Mouse (Mus musculus) kidney, adult 11 months (tissue): ENCODE results near the gene Pdcd4.

ENCODE experiments used
- DNase-seq: peaks from one replicate; pipeline ENCODE4 v3.0.0; 2022

Gene Pdcd4

DNA sequence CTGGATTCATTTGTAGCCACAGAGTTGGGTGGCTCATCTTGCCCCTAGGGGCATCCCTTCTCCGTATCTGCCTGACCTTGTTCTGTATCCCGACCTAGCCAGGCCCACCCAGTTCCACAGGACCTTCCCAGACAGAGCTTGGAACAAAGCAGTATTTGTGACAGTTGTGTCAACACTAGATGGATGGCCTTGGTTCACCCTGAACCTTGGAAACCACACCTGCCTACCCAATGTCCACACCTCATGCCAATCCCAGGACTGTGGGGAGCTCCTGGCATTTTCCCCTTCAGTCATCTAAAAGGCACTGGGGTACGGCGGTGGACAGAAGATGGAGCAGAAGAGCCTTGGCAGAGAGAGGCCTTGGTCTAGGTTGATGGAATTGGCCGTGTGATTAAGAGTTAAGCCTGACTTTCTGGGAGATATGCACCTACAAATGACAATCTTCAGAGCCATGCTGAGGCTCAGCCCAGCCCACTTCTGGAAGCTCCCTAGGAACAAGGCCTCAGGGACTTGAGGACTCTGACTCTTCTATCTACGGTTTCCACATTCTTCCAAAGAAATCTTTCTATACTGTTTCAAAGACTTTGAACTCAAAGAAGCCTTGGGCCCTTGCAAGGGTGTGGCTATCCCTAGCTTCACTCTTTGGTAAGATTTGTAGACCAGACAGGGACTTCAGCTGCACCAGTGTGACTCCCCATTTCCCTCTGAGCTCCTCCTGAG, 18.9 kb upstream of the Pdcd4 start:
- no peak for DNase-seq

DNA sequence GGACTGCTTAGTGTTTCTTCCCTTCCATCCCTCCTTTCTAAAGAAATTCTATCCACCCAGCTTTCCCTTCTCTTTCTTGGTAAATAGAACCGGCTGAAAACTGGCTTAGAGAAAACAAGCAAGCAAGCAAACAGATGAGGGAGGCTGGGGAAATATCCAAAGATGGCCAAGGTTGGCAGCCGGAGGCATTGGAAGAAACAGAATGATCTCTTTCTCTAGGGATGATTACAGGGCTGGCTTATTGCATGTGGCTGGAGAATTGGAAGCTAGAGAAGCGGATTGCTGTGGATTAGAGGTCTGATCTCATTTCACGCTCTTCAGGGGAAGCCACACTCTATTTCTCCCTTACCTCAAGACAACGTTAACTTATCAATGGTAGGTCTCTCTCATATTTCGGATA, 16.8 kb upstream of the Pdcd4 start:
- DNase-seq, result no peak

DNA sequence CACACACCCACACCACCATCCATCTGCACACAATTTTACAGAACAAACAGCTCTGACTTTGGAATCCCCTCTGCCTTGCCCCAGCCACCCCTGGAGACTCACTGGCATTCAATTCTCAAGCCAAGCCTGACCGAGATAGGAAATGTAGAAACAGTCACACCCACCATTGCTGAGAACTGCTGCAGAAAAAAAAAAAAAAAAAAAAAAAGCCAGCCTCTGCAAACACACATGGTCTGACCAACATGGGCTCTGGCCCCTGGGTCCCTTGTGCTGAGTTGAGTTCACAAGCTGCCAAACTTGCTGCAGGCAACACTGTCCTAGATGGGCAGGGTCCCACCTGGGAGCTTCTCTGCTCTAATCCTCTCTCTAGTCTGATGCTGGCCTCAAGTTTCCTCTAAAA, 14.3 kb upstream of the Pdcd4 start:
- DNase-seq, result no peak

DNA sequence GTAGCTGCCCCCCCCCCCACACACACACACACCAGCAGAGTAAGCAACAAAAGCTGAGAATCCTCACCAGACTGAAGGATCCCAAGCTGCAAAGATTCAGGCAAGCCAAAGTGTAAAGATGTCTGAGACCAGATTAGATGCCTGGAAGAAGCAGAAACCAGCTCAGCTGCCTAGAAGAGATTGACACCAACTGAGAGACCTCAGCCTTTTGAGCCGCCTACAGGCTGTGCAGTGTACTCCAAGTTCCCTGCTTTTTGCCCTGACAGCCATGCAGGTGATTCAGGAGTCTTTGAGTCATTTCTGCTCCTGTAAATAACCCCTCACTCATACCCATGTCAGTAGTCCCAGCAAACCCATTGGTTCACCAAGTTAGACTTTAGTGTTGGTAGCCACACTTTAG, 11.6 kb upstream of the Pdcd4 start:
- DNase-seq, result no peak

DNA sequence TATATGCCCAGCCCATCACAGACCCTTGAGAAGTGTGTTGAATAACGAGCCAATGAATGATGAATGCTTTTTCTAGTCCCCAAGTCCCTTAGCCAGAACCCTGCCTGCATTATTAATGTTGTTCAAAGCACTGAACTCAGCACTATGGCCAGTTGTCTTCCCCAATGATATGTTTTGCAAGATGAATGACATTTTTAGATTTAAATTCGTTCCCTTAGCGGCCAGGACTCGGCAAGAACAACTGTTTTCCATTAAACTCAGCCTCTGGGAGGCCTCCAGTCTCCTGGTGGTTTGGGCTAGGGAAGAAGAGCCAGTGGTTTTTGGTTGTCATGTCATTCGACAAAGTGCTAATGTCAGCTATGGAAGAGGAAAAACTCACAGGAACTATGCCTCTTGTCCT, 10.2 kb upstream of the Pdcd4 start:
- DNase-seq, result no peak

DNA sequence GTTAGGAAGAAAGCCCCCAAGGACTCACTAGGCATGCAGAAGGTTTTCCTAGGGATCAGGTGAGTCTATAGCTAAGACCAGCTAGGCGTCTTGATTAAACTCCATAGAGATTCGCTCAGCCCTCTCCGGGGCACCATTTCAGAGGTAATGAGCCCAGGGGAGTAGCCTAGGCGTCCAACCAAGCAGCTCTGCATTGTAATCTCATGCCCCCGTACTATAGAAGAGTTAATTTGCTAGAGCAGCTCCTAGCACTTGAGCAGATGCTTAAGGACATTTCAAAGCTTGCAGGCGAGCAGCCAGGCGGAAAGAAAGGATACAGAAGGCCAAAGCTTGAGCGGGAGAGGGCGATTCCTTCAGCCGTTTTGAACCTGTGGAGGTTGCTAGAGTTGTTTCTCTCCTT, 6.6 kb upstream of the Pdcd4 start:
- DNase-seq, result no peak

DNA sequence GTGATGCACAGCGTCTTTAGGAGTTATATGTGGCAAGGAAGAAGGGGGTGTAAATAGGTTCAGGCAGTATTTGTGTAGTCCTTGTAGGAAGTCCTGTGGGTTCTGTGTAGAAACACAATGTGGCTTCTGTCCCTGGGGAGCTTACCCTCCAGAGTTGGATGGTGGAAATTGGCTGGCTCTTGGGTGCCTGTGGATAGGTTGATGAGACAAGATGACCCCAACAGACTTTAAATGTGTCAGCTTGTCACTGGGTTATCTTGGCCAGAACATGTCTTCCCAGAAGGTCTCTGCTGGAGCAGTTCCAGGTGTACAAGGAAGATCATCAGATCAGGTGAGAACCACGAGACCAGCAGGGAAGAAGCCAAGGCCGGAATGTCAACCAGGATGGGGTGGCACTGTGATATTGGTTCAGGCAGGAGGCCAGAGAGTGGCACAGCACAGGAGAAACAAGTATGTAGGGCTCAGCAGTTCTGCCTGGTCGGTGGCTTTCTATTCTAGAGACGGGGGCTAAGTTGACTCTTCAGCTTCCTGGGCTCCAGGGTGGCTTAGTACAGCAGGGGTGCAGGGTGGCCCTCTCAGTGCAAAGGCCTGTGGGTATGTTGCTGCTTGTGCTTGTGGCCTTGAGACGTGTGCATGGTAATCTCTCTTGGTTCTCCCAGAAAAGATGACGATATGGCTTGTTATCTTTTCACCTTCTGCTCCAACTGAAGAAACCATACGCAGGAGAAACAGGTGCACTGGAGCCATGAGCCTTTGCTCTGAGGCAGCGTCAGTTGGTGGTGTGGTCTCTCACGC, 5.3 kb upstream of the Pdcd4 start:
- no peak for DNase-seq

DNA sequence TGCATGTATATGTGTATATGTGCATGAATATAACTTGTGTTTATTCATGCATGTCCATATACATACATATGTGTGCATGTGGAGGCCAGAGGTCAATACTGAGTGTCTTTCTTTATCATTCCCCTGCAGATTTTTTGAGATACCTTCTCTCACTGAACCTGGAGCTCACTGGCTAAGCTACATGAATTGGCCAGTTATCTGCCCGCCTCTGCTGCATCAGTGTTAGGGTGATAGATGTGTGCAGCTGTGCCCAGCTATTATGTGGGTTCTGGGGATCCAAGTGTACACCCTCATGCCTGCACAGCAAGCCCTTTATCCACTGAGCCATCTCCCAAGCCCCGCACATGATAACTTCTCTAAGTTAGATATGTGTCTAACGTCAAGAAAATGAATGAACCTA, 4.2 kb upstream of the Pdcd4 start:
- DNase-seq, result no peak

DNA sequence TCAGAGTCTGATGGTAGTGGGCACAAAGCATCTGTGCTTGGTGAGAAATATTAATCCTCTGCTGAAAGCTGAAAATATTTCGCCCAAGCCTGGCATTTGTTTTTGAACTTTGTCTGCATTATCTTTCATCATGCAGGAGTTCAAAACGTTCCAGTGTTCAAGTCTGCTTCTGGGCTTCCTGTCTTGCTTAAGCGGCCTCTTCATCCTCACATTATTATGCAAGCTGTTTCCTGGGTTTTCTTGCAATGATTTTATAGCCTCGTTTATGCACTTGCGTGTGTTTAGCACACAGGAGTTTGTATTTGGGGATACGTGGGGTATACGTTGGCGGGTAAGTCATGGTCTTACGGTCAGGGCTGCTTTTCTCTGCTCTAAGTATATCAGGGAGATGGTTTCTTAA, 3.7 kb upstream of the Pdcd4 start:
- no peak for DNase-seq

DNA sequence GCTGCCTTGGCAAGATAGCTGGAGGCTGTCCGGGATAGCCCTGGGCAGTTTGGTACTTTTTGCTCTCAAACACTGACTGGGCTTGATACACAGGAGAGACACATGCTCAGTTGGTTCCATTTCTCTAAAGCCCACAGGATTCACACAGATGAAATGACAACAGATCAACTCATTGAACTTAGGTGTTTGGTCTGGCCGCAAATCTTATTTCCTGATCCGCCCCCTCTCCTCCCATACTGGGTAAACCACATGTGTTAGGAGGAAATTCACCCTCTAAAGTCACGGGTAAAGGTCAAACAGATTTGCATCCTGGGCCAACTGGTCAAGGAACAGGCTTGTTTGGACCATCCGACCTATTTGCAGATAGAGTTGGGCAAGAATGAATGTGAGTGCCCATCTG, 2.5 kb upstream of the Pdcd4 start:
- no peak for DNase-seq

DNA sequence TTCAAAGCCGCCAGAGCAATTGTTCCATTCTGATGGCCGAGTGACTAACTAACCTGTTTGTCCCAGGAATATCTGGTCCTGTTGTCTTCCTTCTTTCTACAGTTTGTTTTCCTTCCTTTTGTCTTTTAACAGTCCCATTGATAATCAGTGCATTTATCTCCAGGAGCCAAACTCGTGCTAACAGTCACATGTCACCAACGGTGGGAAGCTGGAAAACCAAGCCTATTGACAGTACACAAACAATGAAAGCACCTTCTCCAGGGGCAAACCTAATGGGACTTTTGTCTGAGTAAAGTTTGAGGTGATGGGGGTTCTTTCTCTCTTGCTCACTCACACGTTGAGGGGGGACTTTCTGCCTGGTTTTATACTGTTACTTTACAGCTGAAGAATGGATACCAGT, 1.8 kb upstream of the Pdcd4 start:
- no peak for DNase-seq

DNA sequence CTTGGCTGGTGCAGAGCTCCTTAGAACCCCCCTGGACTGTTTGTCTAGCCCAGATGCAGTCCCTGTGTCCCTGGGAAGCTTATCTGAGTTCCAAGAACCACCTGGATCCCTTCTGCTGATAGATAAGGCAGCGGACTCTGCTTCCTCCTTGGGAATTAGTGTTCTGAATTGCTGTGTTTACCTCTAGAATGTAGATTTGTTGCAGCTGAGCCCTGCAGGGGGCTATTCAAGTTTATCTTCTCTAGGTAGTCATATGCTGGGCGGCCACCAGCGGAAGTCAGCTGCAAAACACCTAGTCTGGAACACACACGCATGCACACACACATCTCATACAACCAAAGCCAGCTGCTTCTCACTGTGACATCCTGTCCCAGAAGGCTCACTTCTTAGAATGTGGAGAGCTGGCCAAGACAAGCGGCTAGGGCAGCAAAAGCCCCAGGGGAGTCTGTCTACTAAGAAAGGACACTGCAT, 1.2 kb upstream of the Pdcd4 start:
- DNase-seq, result no peak

DNA sequence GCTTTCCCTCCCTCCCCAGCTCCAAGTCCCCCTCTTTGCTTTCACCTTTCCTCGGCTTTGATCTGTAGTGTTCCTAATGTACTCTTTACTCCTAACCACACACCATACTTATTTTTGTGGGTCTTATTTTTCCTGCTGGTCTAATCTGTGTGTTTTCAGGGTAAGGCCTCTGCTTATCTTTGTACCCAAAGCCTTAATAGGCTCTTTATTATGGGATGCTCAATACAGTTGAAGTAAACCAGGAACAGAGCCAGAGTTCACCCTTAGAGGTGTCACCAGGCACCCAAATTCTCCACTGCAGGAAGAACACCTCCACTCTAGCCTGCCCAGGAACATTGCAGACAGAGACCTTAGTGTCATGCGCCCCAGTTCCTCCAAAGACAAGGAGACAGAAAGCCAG, 462 bp upstream of the Pdcd4 start:
- no peak for DNase-seq

DNA sequence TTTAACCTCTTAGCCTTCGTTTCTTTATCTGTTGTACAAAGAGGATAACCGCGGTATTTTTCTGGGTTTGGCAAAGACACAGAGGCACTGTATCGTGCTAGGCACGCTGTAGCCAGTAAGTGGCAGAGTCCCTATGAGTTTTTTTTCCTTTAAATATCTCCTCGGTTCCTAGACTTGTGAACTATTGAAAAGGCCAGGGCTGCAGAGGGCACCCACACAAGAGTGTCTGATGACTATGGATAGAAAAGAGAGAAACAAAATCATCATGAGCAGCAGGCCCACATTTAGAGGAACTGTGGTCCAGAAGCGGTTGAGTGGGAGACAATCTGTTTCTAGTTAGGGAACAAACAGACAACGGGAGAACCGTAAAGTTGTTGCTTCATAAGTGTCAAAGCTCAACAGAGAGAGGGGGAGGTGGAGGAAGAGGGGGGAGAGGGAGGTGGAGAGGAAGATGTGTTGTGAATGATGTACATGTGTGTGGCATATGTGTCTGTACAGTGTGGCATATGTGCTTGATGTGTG, 868 bp downstream of the Pdcd4 start:
- no peak for DNase-seq

DNA sequence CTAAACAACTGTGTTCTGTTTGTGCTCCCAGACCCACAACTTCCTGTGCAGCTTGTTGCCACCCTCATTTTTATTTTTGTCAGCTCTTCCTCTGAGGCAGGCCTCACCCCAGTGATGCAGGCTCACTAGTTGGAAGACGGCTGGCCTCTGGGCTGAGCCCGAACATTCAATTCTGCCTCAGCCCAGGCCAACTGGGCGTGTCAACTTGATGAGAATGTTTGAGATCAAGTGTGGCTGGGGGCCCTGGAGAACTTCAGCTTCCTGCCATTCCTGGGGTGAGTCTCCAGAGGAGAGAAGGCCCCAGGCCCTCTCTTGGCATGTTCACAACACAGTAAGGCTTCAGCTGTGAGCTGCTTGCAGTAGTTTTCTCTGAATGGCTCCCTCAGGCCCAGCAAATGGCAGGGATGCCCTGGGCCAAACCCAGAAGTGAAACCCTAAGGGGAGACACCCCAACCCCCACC, 1.7 kb downstream of the Pdcd4 start:
- no peak for DNase-seq

DNA sequence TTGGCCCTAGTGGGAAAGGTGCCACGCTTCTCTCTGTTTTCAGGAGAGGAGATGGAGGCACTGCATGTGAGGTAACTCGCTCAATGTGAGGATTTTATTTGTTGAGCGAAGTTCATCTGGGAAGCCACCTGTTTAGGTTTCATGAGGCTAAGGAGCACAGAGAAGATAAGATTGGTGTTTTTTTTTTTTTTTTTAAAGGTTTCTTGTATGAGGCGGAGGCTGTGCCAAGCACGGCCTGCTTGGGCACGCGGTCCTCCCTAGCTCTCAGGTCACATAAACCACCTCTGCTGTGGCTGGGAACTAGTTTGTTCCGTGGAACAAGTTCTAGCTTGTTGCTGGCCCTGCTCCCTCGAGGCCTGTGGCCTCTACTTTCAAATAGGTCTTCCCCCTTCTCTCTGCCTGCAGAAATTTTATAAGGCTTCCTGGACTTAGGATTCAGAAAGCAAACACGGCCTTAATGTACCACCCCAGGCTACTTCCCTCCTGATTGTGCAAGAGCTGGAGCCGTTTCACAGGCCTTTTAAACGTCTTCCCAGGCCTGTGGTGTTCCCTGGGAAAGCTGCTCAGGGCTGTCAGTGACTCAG, 2.6 kb downstream of the Pdcd4 start:
- peak; percentile 62 for DNase-seq

DNA sequence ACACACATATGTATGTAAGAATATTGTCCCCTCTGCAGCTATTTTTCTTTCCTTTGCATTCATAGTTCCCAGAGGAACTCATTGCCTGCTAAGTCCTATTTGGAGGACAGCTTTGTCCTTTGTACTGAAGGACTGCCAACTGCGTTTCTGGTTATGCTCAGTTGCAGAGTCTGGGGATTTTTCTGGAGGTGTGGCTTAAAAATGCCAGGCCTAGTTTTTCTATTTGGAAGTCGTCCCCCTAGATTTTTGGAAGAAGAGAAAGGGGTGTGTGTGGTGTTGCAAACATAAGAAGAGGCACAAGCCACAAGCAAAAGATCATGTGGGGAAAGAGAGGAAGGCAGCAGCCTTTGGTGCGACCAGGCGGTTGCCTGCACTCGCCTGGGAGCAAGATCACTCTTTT, 6.0 kb downstream of the Pdcd4 start:
- DNase-seq, result no peak

DNA sequence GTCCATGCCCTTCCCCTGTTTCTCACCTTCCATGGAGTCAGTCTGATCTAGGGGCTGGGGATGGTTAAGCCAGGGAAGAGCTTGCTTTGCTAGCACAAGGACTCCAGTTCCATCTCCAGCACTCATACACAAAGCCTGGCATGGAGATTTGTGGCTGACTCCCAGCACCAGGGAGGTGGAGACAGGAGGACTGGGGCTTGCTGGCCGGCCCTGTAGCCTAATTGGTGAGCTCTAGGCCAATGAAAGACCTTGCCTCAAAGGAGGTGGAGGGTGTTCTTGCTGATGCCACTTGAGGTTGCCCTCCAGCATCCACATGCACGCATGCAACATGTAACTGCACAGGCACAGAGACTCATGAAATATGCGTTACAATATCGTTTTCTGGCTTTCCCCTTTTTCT, 6.5 kb downstream of the Pdcd4 start:
- no peak for DNase-seq

DNA sequence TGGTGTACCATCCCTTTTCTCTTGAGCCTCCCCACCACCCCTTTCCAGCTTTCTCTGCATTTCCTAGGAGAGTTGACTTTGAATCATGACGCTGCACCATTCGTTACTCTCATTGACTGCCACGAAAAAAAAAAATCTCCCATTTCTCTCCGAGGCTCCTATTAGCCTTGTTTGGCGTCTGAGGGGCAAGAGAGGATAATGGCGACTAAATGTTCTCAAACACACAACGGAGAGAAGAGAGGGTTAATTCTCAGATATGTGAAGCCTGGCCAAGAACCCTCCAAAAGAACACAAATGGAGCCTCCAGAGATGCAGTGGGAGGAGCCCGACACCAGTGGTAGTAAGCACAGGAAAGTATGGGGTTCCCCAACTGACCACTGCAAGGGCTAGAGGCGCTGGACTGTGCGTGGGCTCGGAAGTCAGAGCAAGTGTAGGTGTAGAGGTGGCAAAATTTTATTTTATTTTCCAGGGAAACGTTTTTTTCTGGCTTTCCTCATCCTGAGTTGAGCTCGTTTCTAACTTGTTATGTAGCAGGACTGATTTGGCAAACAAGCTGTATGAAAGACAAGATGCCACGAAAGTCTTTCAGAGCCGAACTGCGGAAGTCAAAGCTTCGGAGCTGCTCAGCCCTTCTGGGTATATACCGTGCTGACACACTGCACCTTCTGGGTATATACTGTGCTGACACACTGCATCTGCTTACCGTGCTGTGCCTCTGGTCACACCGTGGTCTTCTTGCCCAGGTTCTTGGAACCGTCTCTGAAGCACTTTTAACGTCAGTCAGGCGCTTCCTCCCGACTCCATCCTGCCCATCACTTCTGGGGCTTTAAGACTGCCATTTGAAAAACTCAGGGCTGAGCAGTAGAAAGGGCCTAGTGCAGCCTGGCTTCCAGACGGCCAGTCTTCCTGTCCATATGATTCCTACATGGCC, 7.2 kb downstream of the Pdcd4 start:
- DNase-seq, result no peak

DNA sequence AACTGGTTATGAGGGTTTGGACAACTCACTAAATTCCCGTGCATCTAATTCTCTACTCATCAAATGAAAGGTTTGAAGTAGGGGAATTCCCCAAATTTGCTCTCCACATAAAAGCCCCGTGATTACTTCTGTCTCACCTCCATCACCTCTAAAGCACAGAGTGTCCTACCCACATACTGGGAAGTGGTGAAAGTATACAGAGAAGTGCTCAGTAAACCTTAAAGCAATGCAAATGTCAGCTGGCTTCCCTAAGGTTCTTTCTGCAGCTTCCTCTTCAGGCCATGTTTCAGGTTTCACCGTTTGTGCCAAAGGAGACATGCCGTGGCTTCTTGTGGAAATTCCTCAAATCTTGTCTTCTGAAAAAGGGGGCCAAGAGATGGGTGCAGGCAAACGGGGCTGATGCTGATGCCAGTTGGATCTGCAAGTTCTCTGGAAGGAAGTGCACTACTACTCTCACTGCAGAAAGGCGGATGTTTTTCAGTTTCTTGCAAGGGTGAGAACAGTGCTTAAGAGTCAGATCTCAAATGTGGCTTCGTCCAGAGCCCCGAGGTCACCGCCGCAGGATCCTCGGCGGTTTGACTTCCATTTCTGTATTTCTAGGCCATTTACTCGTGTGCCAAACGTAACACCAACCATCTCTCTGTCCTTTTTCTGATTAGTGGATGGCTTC, 8.0 kb downstream of the Pdcd4 start:
- DNase-seq, result no peak

DNA sequence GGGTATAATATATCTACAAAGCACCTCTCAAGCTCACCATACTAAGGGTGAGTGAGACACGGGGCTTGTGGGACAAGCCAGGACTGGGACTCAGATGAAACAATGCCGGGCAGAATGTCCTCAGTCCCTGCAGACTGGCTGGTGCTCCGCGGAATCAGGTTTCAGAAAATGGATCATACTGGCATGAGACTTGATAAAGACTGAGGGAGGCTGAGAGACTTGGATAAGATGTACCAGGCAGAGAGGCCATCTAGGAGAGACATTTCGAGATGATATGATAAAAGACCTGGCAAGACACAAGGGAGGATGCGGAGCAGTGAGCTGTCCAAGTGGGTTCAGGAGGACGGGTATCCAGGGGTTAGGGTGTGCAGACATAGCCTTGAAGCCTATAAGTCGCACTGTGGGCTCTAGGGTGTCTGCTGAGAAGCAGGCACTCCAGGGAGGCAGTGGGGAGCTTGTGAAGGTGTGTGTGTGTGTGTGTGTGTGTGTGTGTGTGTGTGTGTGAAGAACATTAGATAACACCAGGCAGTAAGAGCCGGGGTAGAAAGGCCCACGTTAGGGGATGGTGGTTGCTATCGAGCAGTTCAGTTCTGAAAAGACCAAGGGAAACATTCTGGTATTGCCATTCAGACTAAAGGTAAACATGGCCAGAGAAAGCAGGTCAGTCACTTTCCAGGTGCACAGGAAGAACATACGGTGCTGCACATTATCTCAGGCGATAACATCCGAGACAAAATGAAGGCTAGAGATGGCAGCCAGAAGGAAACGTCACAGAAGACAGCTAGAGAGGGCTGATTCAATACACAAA, 10.1 kb downstream of the Pdcd4 start:
- no peak for DNase-seq
